ENCODE assay signal across 8 mouse cellular contexts in genomic region chr5:64648492-64648891, GRCm38 (mm10).
A peak's percentile ranks its signal among the peaks of the same experiment; 100 is the strongest.
DNase-seq lines count a peak whose midpoint lies in the region; ATAC-seq lines count a peak whose summit lies in the region.

No protein-coding gene starts in this region.

- H3K27me3 ChIP-seq in embryonic facial prominence, embryonic 11.5 days (ENCODE audit: control insufficient read depth, insufficient read depth, low read length): no peaks in the 10 kb centered on the region
- no peaks in the 10 kb centered on the region for H3K27me3 ChIP-seq in limb, embryonic 11.5 days (ENCODE audit: control insufficient read depth, insufficient read depth, low read length)
- H3K27me3 ChIP-seq in midbrain, embryonic 15.5 days (replicated peaks): no peaks in the 10 kb centered on the region

- peak; percentile 33 for DNase-seq in R1 (ENCODE audit: low read depth, low spot score)
- DNase-seq in embryonic facial prominence, embryonic 11.5 days (ENCODE audit: low spot score): peak; percentile 41
- DNase-seq in heart, postnatal 4 days: peak; percentile 31
- peak; percentile 51 for DNase-seq in limb, embryonic 11.5 days (ENCODE audit: low spot score)
- no peak for DNase-seq in frontal cortex, adult 2 months (ENCODE audit: extremely low spot score in 1 of 2, low spot score in 1 of 2)
- DNase-seq in layer of hippocampus, postnatal 36 days: no peak
- DNase-seq in layer of hippocampus, postnatal 25 days (ENCODE audit: extremely low spot score in 1 of 2, low spot score in 1 of 2): no peak

- H3K4me1 ChIP-seq in embryonic facial prominence, embryonic 11.5 days (ENCODE audit: control insufficient read depth, insufficient read depth, low read length): no peaks in the 10 kb centered on the region
- H3K4me1 ChIP-seq in limb, embryonic 11.5 days (ENCODE audit: control insufficient read depth, insufficient read depth, low read length): 0 out of 2 replicates have a peak, but pooled peaks cover 3% of the 10 kb centered on the region
- H3K4me1 ChIP-seq in midbrain, embryonic 15.5 days: peaks cover 12% of the 10 kb centered on the region

- peak overlapping the region; percentile 37; the same call in 1 of the 2 replicates for H3K9ac ChIP-seq in embryonic facial prominence, embryonic 11.5 days (replicated peaks; ENCODE audit: low read length)
- H3K9ac ChIP-seq in limb, embryonic 11.5 days (ENCODE audit: low read length): no peak overlapping the region
- H3K9ac ChIP-seq in midbrain, embryonic 15.5 days: no peak overlapping the region

- no peaks in the 10 kb centered on the region for H3K36me3 ChIP-seq in embryonic facial prominence, embryonic 11.5 days (replicated peaks; ENCODE audit: control insufficient read depth, insufficient read depth, low read depth, low read length)
- H3K36me3 ChIP-seq in limb, embryonic 11.5 days (ENCODE audit: control insufficient read depth, insufficient read depth, low read length): no peaks in the 10 kb centered on the region
- H3K36me3 ChIP-seq in midbrain, embryonic 15.5 days (replicated peaks): no peaks in the 10 kb centered on the region

- H3K9me3 ChIP-seq in embryonic facial prominence, embryonic 11.5 days (replicated peaks; ENCODE audit: control insufficient read depth, low read length): no peaks in the 10 kb centered on the region
- H3K9me3 ChIP-seq in limb, embryonic 11.5 days (ENCODE audit: control insufficient read depth, low read length): no peaks in the 10 kb centered on the region
- H3K9me3 ChIP-seq in midbrain, embryonic 15.5 days: no peaks in the 10 kb centered on the region

- H3K4me2 ChIP-seq in embryonic facial prominence, embryonic 11.5 days (ENCODE audit: low read depth, low read length): no peak overlapping the region
- H3K4me2 ChIP-seq in limb, embryonic 11.5 days (ENCODE audit: low read depth, severe bottlenecking): no peak overlapping the region
- H3K4me2 ChIP-seq in midbrain, embryonic 15.5 days: peak overlapping the region; percentile 13; the same call in 1 of the 2 replicates

- 16% methylated on average over 8 of the region's 8 CpGs for WGBS in embryonic facial prominence, embryonic 11.5 days
- 22% methylated on average over 8 of the region's 8 CpGs for WGBS in limb, embryonic 11.5 days
- WGBS in midbrain, embryonic 15.5 days: 6% methylated on average over 8 of the region's 8 CpGs

- H3K27ac ChIP-seq in embryonic facial prominence, embryonic 11.5 days (replicated peaks; ENCODE audit: low read depth, low read length): 0 out of 2 replicates have a peak overlapping the region, but pooled peaks have one; percentile 35
- H3K27ac ChIP-seq in limb, embryonic 11.5 days (replicated peaks; ENCODE audit: low read depth, low read length): peak overlapping the region; percentile 70
- peak overlapping the region; percentile 41; the same call in 1 of the 2 replicates for H3K27ac ChIP-seq in midbrain, embryonic 15.5 days

- no peak for ATAC-seq in embryonic facial prominence, embryonic 11.5 days (replicated peaks; ENCODE audit: insufficient number of reproducible peaks, low FRiP score, low TSS enrichment, low read depth)
- ATAC-seq in limb, embryonic 11.5 days (ENCODE audit: insufficient number of reproducible peaks, low FRiP score, low TSS enrichment, low read depth): peak; percentile 56; the same call in 1 of the 2 replicates
- ATAC-seq in midbrain, embryonic 15.5 days (replicated peaks): no peak

- H3K4me3 ChIP-seq in embryonic facial prominence, embryonic 11.5 days (ENCODE audit: low read depth, low read length): no peak overlapping the region
- H3K4me3 ChIP-seq in limb, embryonic 11.5 days (ENCODE audit: low read depth, low read length): no peak overlapping the region
- H3K4me3 ChIP-seq in midbrain, embryonic 15.5 days: no peak overlapping the region

Comparison
In these comparisons a context has a peak if more than half of its experiments do, and no peak if none do; other contexts are left out.
1. DNase-seq: peak in R1 (single experiment), embryonic facial prominence, embryonic 11.5 days (single experiment), heart, postnatal 4 days (single experiment) and limb, embryonic 11.5 days (single experiment); none in frontal cortex, adult 2 months (0 of 2), layer of hippocampus, postnatal 36 days (0 of 2) and layer of hippocampus, postnatal 25 days (0 of 2).
2. Peak in every context shown above with its lines, with median percentiles within 50 percentile points of each other: H3K27ac ChIP-seq.